Mouse (Mus musculus) kidney, postnatal 25 days (tissue): ENCODE measurements around the gene Pkd1.

Source experiments
- DNase-seq, 2 experiments: peaks; one replicate each; pipeline ENCODE4 v3.0.0; 2021; ENCODE audit warnings: mixed read lengths in 2 of 2

Gene Pkd1

DNA sequence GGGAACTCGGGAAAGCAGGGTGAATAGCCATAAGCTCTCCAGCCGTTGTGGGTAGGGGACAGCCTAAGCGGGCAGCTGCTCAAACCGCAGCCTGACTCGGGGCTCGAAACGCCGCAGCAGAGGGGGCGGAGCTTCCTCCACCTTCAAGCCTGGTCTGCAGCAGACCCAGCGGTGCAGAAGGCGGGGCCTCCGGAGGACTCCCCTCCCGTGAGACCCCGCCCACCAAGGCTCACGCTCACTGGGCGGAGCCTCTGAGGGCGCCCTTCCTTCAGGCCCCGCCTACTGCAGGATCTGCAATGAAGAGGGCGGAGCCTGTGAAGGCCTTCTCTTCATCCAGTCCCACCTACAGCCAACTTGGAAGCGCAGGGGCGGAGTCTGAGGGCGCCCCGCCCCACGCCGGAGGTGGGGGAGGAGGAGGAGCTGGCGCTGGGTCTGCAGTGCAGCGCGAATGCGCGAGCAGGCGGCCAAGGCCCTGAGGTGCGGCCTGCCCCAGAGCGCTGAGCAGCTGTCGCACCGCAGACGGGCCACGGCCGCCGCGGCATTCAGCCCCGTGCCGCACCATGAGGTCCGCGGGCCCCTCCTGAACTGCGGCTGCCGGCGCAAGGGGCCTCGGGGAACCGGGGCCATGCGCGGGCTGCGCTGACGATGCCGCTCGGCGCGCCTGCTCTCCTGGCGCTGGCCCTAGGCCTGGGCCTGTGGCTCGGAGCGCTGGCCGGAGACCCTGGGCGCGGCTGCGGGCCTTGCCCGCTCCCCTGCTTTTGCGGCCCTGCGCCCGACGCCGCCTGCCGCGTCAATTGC lies at the start of gene Pkd1:
Gene Pkd1, plus strand, starts transcription at position 217 of the 798 bp plus-strand sequence.
- DNase-seq, result peak; percentile 99

- no peak for DNase-seq
These were observed 47.4 kb upstream of the Pkd1 start for GRCm38 (mm10) chr17:24502208-24502607.

DNA sequence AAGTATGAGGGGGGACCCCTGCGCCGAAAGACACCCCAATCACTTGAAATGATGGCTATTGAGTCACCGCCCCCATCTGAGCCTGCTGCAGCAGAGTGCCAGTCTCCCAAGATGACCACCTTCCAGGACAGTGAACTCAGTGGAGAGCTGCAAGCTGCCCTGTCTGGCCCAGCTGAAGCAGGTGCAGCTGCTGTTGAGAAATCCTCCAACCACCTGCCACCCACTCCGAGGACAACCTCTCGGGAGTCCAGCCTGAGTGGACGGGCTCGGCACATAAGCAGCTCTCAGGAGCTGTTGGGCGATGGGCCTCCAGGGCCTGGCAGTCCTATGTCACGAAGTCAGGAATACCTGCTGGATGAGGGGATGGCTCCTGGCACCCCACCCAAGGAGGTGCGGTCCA lies 45.5 kb upstream of the Pkd1 start:
- DNase-seq, result no peak

GRCm38 (mm10) chr17:24505286-24505955 lies 44.2 kb upstream of the Pkd1 start:
- no peak for DNase-seq

- no peak for DNase-seq
These were observed 43.1 kb upstream of the Pkd1 start for GRCm38 (mm10) chr17:24506332-24507070.

DNA sequence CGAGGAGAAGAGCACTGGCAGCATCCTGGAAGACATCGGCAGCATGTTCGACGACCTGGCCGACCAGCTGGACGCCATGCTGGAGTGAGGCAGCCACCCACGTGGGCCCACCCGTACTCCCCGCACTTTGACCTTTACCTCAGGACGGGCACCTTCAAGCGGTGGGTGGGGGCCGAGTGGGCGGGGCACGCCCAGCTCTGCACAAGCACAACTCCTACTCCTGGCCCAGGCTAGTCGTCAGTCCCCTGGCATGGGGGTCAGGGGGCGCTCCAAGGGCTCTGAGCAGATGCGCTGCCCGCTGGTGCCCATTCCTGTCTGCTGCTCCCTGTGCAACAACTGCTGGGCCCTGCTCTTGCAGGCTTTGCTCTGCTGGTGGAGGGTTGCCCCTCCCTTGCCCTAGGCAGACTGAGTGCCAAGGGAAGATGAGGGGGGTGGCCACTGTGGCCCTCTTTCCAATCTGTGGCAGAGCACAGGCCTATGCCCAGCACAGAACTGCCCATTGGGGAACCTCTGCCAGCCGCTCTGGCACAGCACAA lies 42.4 kb upstream of the Pkd1 start:
- DNase-seq, result peak; percentile 17 to 69

DNA sequence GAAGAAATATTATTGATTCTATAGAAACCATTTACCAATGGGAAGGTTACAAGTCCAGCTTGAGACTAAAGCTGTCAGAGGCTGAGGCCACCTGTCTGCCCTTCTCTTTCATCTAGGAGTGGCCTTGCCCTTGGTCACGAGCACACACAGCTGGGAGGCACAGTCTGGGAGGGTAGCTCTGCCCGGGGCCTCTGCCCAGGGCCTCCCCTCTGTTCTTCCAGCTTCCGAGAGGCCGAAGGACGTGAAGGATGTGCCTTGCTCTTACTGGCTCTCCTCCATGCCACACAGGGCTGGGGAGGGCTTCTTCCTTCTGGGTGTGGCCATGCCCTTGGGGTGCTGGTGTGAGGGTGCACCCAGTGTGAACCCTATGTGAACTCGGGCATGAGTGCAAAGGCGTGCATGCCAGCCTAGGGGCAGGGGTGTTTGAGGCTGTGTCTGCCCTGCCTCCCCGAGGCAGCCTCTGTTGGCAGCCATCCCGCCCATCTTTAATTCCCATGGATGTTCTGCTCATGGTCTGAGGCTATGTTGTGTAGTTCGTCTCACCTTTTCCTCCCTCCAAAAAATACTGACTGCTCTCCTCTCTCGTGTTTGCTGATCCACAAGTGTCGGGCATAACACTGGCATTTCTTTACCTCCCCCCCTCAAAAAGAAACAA lies 41.7 kb upstream of the Pkd1 start:
- no peak for DNase-seq

DNA sequence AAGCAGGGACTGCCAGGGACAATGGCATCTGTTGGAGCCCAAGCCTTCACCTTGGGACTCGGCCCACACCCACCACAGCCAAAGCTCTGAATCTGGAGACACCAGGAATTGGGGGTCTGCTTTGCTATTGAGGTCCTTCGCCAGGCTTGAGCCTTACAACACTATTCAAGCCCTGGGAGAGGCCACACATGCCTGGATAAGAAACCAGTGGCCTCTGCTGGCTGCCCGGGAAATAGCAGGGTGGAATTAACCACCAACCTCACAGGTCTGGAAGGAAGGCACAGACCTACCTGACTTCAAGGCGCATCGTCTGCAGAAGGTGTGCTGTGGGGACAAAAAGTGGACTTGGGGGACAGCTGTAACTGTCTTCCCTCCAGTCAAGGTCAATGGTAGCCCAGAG lies 36.0 kb upstream of the Pkd1 start:
- peak; percentile 62 to 73 for DNase-seq

- peak; percentile 37 to 62 for DNase-seq
These were observed 35.1 kb upstream of the Pkd1 start for GRCm38 (mm10) chr17:24514270-24515257.

DNA sequence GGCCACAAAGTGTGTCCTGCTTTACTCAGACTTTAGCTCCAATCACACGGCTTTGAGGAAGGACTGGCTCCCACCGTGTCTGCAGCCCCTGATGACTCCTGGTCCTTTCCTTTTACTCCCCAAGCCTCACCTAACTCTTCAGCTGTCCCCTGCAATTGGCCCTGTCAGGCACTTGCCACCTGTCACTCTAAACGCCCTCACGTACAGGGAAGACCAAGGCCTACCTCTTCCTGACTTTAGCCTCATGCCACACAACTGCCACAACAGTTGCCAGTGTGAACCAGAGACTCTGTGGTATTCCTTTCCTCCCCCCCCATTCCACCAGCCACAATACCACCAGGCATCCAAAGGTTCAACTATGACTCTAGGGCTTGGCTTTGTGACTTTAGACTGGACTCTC lies 29.2 kb upstream of the Pkd1 start:
- no peak for DNase-seq

DNA sequence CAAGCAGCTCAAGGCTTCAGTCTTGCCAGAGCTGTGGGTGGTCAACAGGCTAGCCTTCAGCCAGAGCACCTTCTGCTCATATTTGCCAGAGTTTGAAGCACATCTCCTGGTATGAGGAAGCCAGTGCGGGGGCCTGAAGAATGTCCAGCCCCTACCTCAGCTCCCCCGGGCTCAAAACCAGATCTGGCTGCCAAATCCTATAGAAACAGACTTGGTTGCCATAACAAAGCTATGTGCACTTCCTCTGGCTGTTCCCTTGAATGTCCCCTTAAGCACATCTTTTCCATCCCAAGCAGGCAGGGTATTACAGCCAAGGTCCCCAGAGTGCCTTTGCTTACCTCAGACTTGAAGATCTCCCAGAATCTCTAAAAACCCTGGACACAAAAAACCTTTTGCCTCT lies 24.9 kb upstream of the Pkd1 start:
- DNase-seq, result no peak

- no peak for DNase-seq
These were observed 22.3 kb upstream of the Pkd1 start for GRCm38 (mm10) chr17:24527315-24527714.

- peak; percentile 96 to 98 for DNase-seq
These were observed 21.7 kb upstream of the Pkd1 start, which contains the start of gene Traf7 for GRCm38 (mm10) chr17:24527723-24528559. Gene Traf7, minus strand, starts transcription at chr17:24527938.

GRCm38 (mm10) chr17:24528560-24528918 lies 21.1 kb upstream of the Pkd1 start:
- DNase-seq, result no peak

GRCm38 (mm10) chr17:24529007-24529451 lies 20.6 kb upstream of the Pkd1 start:
- peak; percentile 67 to 69 for DNase-seq

DNA sequence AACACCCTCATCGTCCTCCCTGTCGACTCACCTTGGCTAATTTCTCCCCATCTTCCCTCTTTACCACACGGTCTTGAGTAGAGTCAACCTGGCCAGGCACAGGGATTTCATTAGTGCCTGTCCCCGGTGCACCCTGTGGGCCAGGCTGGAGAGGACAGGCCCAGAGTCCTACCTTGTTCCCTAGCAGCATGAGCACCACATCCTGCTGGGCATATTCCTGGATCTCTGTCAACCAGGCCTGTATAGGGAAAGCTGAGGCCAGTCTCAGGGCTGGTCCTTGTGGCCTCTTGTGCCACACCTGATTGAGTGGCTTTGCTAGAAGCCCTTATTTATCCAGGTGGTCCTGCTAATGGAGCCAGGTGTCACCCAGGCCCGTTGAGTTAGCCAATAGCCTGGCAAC lies 19.8 kb upstream of the Pkd1 start:
- no peak for DNase-seq

- DNase-seq, result no peak
These were observed 19.1 kb upstream of the Pkd1 start for GRCm38 (mm10) chr17:24530361-24531050.

- no peak for DNase-seq
These were observed 18.6 kb upstream of the Pkd1 start for GRCm38 (mm10) chr17:24531064-24531463.

- DNase-seq, result peak in 1 of 2 experiments; percentile 13
These were observed 17.6 kb upstream of the Pkd1 start for GRCm38 (mm10) chr17:24532045-24532444.
